Mouse (Mus musculus): Measurements from ENCODE around the gene Col20a1. TPM values are rescaled to one million over a fixed set of nuclear protein-coding genes. Genes with fewer than 3 reads are reported as not detected.
A peak's percentile ranks its signal among the peaks of the same experiment; 100 is the strongest.

Col20a1 gene
- total RNA-seq, 2 experiments from 2014 or later: 1.3 to 3.0 TPM

DNA sequence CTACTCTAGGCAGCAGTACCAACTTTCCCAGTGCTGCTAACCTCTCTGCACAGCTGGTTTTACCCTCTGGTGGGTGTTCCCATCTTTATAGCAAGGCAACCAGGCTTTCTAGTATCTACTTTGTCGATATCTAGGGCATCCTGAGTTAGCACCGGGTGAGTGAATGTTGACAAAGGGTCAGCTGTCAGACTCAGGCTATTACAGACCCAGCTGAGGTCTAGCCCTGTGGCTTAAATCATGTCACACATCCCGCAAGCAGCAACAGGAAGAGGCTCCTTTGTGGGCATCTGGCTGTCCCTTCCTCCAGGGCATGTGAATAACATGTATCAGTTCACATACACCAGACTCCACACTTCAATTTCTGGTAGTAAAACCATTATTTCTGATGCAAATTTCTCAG is 71.9 kb downstream of the Col20a1 start:
- no peak for DNase-seq (ENCODE audit: extremely low spot score in 1 of 2, low spot score in 1 of 2)

DNA sequence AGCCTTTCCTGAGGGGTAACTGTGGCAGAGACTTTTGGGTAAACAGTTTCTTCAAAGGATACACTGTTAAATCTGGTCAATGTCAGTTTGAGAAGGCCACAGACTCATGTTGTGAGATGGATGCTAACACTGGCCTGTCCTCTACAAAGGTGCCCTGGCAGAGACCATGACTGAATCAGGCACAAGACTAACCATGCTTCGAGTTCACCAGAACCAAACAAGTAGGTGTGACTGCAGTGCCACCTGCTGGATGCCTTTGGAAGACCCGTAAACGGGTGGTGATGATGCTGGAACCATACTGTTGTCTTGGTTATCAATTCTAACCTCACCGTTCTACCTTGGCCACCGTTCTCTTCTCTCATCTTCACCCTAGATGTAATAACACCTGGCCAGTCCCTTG is 73.8 kb downstream of the Col20a1 start:
- peak; percentile 84 to 96 for DNase-seq (ENCODE audit: extremely low spot score in 1 of 2, low spot score in 1 of 2)

DNA sequence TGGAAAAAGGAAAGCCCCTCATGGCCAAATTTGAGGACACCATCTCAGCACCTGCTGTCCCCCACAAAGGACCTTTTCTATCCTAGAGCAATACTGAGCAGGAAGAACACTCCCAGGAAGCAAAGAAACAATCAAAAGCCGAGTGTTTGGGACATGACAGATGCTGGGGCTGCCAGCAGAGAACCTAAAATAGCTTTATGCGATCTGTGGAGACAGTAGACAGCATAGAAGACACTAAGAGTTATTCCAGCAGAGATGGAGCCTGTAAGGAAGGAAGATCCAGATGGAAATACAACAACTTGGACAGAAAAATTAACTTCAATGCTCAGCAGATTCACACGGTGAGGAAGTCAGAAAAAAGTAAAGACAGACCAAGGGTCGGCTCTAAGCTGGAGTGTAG is 79.5 kb downstream of the Col20a1 start:
- DNase-seq (ENCODE audit: extremely low spot score in 1 of 2, low spot score in 1 of 2): no peak

Other genes starting within 250 kb of the Col20a1 start
- gene Bhlhe23, start 209.6 kb upstream of the Col20a1 start, total RNA-seq (2021): not detected
- 10 to 100 TPM; 58.7 to 62.5 TPM for gene Ythdf1, start 65.6 kb upstream of the Col20a1 start, total RNA-seq (2021)
- gene Birc7, start 57.5 kb upstream of the Col20a1 start, total RNA-seq (2021): under 1 TPM in 1 of 2 experiments, not detected in 1; 0.22 TPM
- gene Nkain4, start 31.8 kb upstream of the Col20a1 start, total RNA-seq (2021): 10 to 100 TPM; 62.0 to 63.2 TPM
- 100 to 1,000 TPM; 132 to 136 TPM for gene Arfgap1, start 19.3 kb upstream of the Col20a1 start, total RNA-seq (2021)
- gene Chrna4, start 57.0 kb downstream of the Col20a1 start, total RNA-seq (2021): 10 to 100 TPM; 15.8 to 17.8 TPM
- gene Kcnq2, start 148.8 kb downstream of the Col20a1 start, total RNA-seq (2021): 100 to 1,000 TPM; 277 to 291 TPM
- gene Eef1a2, start 170.5 kb downstream of the Col20a1 start, total RNA-seq (2021): 1,000 to 10,000 TPM; 1,080 to 1,201 TPM
- gene Ppdpf, start 200.7 kb downstream of the Col20a1 start, total RNA-seq (2021): 100 to 1,000 TPM; 110 to 113 TPM
- not detected for gene Ptk6, start 216.3 kb downstream of the Col20a1 start, total RNA-seq (2021)
- under 1 TPM; 0.22 to 0.42 TPM for gene Srms, start 226.7 kb downstream of the Col20a1 start, total RNA-seq (2021)
- gene Fndc11, start 233.5 kb downstream of the Col20a1 start, total RNA-seq (2021): not detected